Mouse (Mus musculus) forebrain, embryonic 13.5 days (tissue): ENCODE measurements around the gene Nell2. TPM values are rescaled to one million over a fixed set of nuclear protein-coding genes. Genes with fewer than 3 reads are reported as not detected.

Source experiments
- ATAC-seq: fragments of 200-750 bp; cut with Nextera tagmentation; 2 replicates; pipeline ENCODE4 v1.8.0; 2017
- H3K27ac ChIP-seq: fragments of 300-500 bp; sonication (generic); 2 replicates; pipeline ENCODE4 v1.5.1; 2015; ENCODE audit warnings: inconsistent platforms, mild to moderate bottlenecking, moderate library complexity
- H3K27me3 ChIP-seq: fragments of 300-500 bp; sonication (generic); 2 replicates; pipeline ENCODE4 v1.6.1; 2015; ENCODE audit warnings: mild to moderate bottlenecking, inconsistent platforms
- H3K36me3 ChIP-seq: fragments of 300-500 bp; sonication (generic); 2 replicates; pipeline ENCODE4 v1.6.1; 2015; ENCODE audit warnings: mild to moderate bottlenecking, inconsistent platforms; ENCODE audit not compliant: poor library complexity, severe bottlenecking
- H3K4me1 ChIP-seq: fragments of 300-500 bp; sonication (generic); 2 replicates; pipeline ENCODE4 v1.6.1; 2015; ENCODE audit warnings: inconsistent platforms
- H3K4me2 ChIP-seq: fragments of 300-500 bp; sonication (generic); 2 replicates; pipeline ENCODE4 v1.6.1; 2015; ENCODE audit warnings: inconsistent platforms, mild to moderate bottlenecking, moderate library complexity
- H3K4me3 ChIP-seq: fragments of 300-500 bp; sonication (generic); 2 replicates; pipeline ENCODE4 v1.5.1; 2015; ENCODE audit warnings: mild to moderate bottlenecking, inconsistent platforms
- H3K9ac ChIP-seq: fragments of 300-500 bp; sonication (generic); 2 replicates; pipeline ENCODE4 v1.6.1; 2015; ENCODE audit warnings: mild to moderate bottlenecking, inconsistent platforms
- H3K9me3 ChIP-seq: fragments of 300-500 bp; sonication (generic); replicated peaks from 2 replicates; pipeline ENCODE4 v1.6.1; 2016; ENCODE audit warnings: inconsistent platforms
- WGBS: fragments of 180-500 bp; shearing (Covaris S2); methylation state at CpG from one replicate; pipeline ENCODE4 v1.1.7; 2015; 5-methylcytosine and 5-hydroxymethylcytosine counted together
- polyA plus RNA-seq: library from polyadenylated mRNA; unstranded; fragments of >200 nt; fragmentation: Nextera tagmentation; extraction: Ambion mirVana; gene quantifications from 2 replicates; pipeline ENCODE4 v1.2.1, GENCODE M21; 2015

Gene Nell2
- polyA plus RNA-seq, 1 experiment from 2014 or later, result 124 TPM

DNA sequence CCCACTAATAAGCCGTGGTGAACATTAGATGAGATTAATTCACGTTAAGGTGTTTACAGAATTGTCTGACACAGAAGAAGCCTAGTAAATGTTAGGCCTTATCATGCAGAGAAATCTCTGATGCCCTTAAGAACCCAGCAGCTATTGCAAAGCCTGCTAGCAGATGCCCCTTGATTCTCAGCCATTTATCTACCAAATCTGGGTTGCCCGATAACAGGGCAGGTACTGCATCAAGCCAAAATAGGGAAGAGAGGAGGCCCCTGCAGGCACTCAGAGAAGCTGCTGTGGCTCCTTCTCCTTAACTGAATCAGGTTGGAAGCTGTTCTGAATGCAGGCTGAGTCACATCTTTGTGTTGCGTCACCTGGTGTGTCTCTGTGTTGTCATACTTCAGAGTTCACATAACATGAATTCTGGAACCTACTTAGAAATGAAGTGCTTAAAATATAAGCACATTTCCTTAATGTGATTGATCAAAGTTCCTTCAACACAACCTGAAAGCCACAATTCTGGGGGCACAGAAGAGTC lies 68.3 kb downstream of the Nell2 start:
- H3K4me1 ChIP-seq, result no peaks in the 10 kb centered on the region
- no peak for ATAC-seq
- H3K9ac ChIP-seq, result no peak overlapping the region
- 86% methylated on average over 4 of the region's 4 CpGs for WGBS
- H3K27ac ChIP-seq, result no peak overlapping the region
- H3K4me3 ChIP-seq, result no peak overlapping the region
- no peaks in the 10 kb centered on the region for H3K27me3 ChIP-seq
- no peak overlapping the region for H3K4me2 ChIP-seq
- H3K9me3 ChIP-seq, result no peaks in the 10 kb centered on the region
- no peaks in the 10 kb centered on the region for H3K36me3 ChIP-seq

DNA sequence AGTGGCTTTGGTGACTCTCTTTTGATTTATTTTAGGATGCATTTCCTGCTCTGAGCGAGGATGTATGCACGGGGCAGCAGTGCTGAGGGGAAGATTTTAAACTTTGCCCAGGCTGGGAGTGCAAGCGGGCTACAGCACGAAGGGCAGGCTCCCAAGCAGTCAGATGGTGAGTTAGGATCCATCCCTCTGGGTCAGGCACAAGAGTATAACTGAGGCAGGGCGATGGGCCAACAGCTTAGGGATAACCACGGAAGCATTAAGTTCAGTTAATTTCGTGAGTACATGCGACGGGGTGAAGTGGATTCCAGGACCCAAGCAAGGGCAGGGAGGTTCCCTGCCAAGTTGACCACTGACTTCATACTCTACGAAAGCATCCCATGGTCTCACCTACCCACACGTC lies 83.8 kb downstream of the Nell2 start:
- H3K36me3 ChIP-seq, result no peaks in the 10 kb centered on the region
- no peak for ATAC-seq
- no peak overlapping the region for H3K4me3 ChIP-seq
- H3K27me3 ChIP-seq, result no peaks in the 10 kb centered on the region
- H3K9me3 ChIP-seq, result no peaks in the 10 kb centered on the region
- WGBS, result 87% methylated on average over 11 of the region's 11 CpGs
- no peak overlapping the region for H3K4me2 ChIP-seq
- H3K9ac ChIP-seq, result no peak overlapping the region
- no peak overlapping the region for H3K27ac ChIP-seq
- no peaks in the 10 kb centered on the region for H3K4me1 ChIP-seq

DNA sequence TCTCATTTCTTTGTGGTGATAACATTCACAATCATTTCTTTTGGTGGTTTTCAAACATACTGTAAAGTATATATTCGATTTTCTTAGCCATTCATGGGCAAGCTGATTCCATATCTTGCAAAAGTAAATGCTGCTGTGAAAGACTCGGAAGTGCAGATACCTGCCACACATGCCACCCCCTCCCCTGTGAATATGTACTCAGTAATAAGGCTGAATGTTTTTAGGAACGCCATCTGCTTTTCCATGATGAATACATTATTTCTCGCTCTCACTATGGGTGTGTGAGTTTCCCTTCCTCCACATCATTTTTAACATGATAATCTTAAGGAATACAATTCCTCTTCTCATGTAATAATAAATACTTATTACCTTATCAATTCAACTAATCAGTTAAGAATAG lies 90.6 kb downstream of the Nell2 start:
- 90% methylated on average over 4 of the region's 4 CpGs for WGBS
- no peak for ATAC-seq
- Histone ChIP-seq H3K27me3 (no peaks in the 10 kb centered on the region), H3K27ac (no peak overlapping the region), H3K9ac (no peak overlapping the region), H3K36me3 (peaks cover 21% of the 10 kb centered on the region; the same call in 1 of the 2 replicates), H3K4me3 (no peak overlapping the region), H3K4me2 (no peak overlapping the region), H3K4me1 (no peaks in the 10 kb centered on the region), H3K9me3 (no peaks in the 10 kb centered on the region)

DNA sequence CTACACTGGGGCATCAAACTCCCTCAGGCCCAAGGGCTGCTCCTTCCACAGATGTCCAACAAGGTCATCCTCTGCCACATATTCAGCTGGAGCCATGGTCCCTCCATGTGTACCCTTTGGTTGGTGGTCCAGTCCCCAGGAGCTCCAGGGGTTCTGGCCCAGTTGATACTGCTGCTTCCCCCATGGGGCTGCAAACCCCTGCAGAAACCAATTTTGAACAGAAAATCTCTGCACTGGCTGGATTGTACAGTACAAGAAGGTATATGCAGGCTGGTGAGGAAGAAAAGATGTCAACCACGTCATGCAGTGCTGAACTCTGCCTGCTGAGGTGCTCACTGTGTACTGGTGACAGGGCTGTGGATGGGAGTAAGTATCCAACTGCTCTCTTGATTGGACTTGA lies 92.1 kb downstream of the Nell2 start:
- H3K4me1 ChIP-seq, result peaks cover 3% of the 10 kb centered on the region; the same call in 1 of the 2 replicates
- no peak overlapping the region for H3K27ac ChIP-seq
- no peaks in the 10 kb centered on the region for H3K9me3 ChIP-seq
- H3K27me3 ChIP-seq, result no peaks in the 10 kb centered on the region
- H3K4me2 ChIP-seq, result no peak overlapping the region
- H3K36me3 ChIP-seq, result peaks cover 28% of the 10 kb centered on the region; the same call in 1 of the 2 replicates
- ATAC-seq, result no peak
- WGBS, result 76% methylated on average over 1 of the region's 1 CpGs
- H3K9ac ChIP-seq, result no peak overlapping the region
- no peak overlapping the region for H3K4me3 ChIP-seq

DNA sequence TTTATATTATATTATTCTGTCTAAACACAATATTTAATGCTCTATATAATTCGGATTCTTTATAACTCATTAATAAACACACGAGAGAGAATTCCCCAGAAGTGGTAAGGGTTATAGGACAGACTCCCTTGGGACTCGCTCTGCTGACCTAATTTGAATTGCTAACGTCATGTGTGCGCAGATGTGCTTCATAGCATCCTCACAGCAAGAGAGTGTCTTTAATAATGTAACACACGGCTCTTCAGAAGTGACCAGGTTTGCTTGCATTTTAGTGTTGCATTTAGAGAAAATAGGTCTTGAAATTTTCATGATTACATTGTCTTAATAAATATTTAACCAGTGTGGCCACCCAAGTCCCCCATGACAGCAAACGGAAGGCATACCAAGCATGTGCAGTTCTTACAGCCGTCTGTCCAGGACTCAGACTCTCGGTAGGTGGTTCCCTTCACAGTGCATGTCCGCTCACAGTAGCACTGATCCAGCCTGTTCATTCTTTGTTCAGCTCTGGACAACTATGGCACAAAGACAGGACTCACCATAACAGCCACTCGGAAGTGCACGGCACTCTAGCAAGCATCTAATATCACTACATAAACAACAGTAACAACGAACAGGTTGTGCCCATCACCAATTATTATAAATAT lies 97.1 kb downstream of the Nell2 start:
- no peak overlapping the region for H3K9ac ChIP-seq
- peaks cover 33% of the 10 kb centered on the region; the same call in 1 of the 2 replicates for H3K36me3 ChIP-seq
- H3K27ac ChIP-seq, result peak overlapping the region; percentile 10; the same call in 1 of the 2 replicates
- H3K4me3 ChIP-seq, result no peak overlapping the region
- no peaks in the 10 kb centered on the region for H3K27me3 ChIP-seq
- H3K4me1 ChIP-seq, result peaks cover 24% of the 10 kb centered on the region
- no peaks in the 10 kb centered on the region for H3K9me3 ChIP-seq
- no peak overlapping the region for H3K4me2 ChIP-seq
- ATAC-seq, result no peak
- WGBS, result 55% methylated on average over 13 of the region's 13 CpGs

DNA sequence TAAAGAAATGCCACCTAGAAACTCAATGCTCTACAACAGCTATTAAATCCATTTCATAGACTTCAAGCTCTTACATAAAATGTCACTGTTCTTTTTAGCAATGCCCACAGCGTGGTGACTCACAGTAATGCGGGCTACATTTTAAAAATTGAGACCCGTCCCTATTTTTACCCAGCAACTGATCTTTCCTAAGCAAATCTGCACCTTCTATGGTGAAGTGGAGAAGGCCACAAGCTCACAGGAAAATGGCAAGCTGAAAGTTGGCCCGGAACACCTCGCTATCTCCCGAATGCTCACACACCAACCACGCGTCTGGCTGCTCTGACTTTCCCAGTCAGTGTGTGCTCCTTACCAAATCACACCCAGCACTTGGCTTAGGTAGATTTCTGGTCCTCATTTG lies 98.4 kb downstream of the Nell2 start:
- H3K27ac ChIP-seq, result no peak overlapping the region
- no peak overlapping the region for H3K4me3 ChIP-seq
- ATAC-seq, result no peak
- H3K4me1 ChIP-seq, result peaks cover 24% of the 10 kb centered on the region
- H3K9me3 ChIP-seq, result no peaks in the 10 kb centered on the region
- 94% methylated on average over 8 of the region's 8 CpGs for WGBS
- H3K9ac ChIP-seq, result no peak overlapping the region
- H3K36me3 ChIP-seq, result peaks cover 37% of the 10 kb centered on the region
- no peaks in the 10 kb centered on the region for H3K27me3 ChIP-seq
- H3K4me2 ChIP-seq, result no peak overlapping the region

DNA sequence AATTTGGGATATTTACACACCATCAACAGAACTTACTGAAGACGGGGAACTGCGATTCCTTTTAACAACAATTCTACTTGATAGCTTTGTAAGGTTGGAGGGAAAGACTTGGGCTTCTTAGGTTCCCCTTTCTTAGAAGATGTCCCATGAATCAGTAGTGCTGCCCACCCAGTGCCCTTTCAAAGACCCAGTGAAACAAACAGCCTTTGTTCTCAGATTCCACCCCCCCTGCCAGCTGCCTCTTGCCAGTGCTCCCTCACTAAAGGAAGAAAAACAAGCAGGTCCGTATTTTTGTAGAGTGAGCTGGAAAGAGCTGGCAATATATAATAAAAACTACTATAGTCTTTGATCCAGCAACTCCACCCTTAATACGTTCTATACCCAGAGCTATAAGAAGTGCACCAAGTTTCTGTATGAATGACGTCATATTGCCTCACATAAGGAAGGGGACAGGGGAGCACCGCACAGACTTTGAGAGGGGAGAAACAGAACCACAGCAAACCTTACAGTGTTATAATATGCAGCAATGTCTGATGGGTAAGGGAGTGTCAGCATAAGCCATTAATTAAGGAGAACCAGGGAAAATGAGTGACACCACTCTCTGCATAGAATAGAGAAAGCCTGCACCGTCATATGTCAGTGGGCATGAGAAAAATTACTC lies 100.2 kb downstream of the Nell2 start:
- H3K4me2 ChIP-seq, result peak overlapping the region; percentile 22
- no peak overlapping the region for H3K9ac ChIP-seq
- no peaks in the 10 kb centered on the region for H3K27me3 ChIP-seq
- H3K9me3 ChIP-seq, result no peaks in the 10 kb centered on the region
- peak; percentile 80 for ATAC-seq
- 11% methylated on average over 7 of the region's 7 CpGs for WGBS
- peaks cover 37% of the 10 kb centered on the region for H3K4me1 ChIP-seq
- peaks cover 24% of the 10 kb centered on the region; the same call in 1 of the 2 replicates for H3K36me3 ChIP-seq
- no peak overlapping the region for H3K4me3 ChIP-seq
- peak overlapping the region; percentile 76 for H3K27ac ChIP-seq

DNA sequence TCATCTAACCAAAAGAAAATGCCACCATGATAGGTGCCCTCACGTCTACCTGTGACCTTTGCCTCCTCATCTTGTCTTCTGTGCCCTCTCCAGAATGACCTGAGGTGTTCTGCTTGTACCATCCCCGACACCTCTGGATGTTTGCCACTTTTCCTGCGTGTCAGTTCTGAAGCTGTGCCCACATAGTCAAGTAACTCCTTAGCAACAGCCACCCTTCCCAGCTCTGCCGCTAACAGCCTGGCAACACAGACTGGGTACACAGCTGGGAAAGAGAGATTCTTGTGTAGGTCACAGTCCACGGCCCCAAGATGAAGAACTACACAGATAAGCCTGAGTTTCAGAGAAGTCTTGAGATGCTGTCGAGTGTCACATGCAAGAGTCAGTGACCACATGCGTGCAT lies 103.3 kb downstream of the Nell2 start:
- Histone ChIP-seq H3K4me2 (no peak overlapping the region), H3K27ac (no peak overlapping the region), H3K27me3 (peaks cover 4% of the 10 kb centered on the region), H3K9me3 (no peaks in the 10 kb centered on the region), H3K4me3 (no peak overlapping the region), H3K36me3 (peaks cover 18% of the 10 kb centered on the region), H3K4me1 (peaks cover 41% of the 10 kb centered on the region), H3K9ac (no peak overlapping the region)
- WGBS, result 82% methylated on average over 7 of the region's 7 CpGs
- no peak for ATAC-seq

DNA sequence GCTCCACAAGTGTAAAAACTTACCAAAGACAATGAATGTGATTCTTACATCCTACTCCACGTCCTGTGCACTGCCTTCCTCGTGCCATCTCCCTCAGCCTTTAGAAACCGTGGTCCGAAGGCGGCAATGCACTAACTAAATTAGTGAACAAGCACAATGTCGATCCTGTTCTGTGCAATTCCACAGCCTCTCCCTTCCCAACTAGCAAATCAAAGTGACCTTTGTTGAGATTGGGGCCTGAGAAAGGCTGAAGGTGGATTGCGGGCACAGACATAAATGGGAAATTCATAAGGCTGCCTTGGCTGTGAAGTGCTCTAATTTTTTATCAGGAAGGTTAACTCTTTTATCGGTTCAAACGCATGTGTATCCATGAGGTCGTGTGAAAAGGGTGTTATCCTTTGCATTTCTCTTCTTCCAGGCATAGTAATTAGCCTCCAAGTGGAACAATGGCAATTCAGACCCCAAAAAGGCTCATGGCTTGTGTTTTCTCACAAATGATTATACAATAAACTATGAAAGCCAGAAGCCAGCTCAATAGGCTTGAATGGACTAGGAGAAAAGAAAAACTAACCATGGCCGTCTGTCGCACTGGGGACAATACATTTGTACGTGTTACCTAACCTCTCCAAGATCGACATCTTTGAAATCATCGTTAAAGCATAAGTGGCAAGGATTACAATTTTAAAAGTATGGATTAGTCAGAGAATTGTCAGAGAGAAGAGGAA lies 106.0 kb downstream of the Nell2 start:
- ATAC-seq, result peak; percentile 50; the same call in 1 of the 2 replicates
- 12% methylated on average over 15 of the region's 15 CpGs for WGBS
- peaks cover 5% of the 10 kb centered on the region for H3K27me3 ChIP-seq
- H3K4me3 ChIP-seq, result no peak overlapping the region
- H3K4me2 ChIP-seq, result no peak overlapping the region
- H3K9me3 ChIP-seq, result no peaks in the 10 kb centered on the region
- peaks cover 37% of the 10 kb centered on the region for H3K4me1 ChIP-seq
- H3K36me3 ChIP-seq, result peaks cover 19% of the 10 kb centered on the region
- H3K9ac ChIP-seq, result no peak overlapping the region
- no peak overlapping the region; the same call in 1 of the 2 replicates for H3K27ac ChIP-seq

DNA sequence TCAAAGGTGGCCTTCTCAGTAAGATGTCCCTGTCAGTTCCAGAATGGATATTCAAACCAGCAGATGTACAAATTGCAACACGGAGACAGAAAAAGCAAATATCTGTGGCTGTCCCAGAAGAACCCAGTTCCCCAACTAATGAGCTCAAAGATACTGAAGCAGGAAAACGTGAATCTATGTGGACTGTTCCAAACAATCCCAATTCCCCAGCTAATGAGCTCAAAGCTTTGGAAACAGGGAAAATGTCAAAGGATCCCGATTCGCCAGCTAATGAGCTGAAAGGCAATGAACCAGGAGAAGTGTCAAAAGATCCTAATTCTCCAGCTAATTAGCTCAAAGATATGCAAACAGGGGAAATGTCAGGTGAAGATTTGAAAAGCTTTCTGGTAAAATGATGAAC lies 109.7 kb downstream of the Nell2 start:
- H3K27me3 ChIP-seq, result peaks cover 5% of the 10 kb centered on the region
- 26% methylated on average over 4 of the region's 4 CpGs for WGBS
- peaks cover 24% of the 10 kb centered on the region for H3K36me3 ChIP-seq
- no peaks in the 10 kb centered on the region for H3K9me3 ChIP-seq
- peaks cover 27% of the 10 kb centered on the region for H3K4me1 ChIP-seq
- H3K9ac ChIP-seq, result no peak overlapping the region
- H3K4me3 ChIP-seq, result no peak overlapping the region
- H3K27ac ChIP-seq, result no peak overlapping the region
- ATAC-seq, result no peak
- H3K4me2 ChIP-seq, result no peak overlapping the region

DNA sequence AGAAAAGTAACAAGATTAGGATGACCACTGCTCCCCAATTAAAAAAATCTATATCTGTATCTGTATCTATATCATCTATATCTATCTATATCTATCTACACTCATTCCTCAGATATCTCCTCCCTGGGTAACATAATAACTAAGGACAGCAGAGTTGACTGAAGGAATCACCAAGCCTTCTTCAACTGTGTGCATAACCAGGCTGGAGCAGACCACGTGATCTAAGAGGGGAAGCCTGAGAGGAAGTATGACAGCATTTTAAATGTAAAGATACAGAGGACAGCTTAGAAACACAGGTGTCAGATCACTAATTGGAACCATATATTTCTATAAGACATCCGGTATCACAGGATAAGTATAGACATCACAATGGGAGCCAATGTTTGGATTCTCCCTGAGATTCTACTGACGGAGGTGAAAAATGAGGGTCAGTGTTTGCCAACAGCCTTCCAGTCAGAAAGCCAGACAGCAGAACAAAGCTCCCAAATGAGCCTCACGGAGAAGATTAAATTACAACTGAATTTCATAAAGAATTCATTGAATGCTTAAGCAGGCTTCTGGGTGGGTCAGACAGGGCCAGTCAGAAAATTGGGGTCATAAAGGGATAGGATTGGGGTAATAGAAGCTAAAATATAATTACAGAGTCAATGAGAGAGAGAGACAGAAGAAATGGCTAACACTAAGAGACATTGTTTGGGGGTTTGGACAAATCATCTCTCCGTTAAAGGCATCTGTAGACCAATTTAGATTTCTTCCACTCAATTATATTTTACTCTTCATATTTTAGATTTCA lies 116.2 kb downstream of the Nell2 start:
- H3K36me3 ChIP-seq, result peaks cover 14% of the 10 kb centered on the region
- no peak overlapping the region for H3K9ac ChIP-seq
- no peak overlapping the region for H3K4me2 ChIP-seq
- no peaks in the 10 kb centered on the region for H3K27me3 ChIP-seq
- 61% methylated on average over 5 of the region's 5 CpGs for WGBS
- no peak overlapping the region for H3K4me3 ChIP-seq
- no peak for ATAC-seq
- H3K4me1 ChIP-seq, result no peaks in the 10 kb centered on the region
- H3K9me3 ChIP-seq, result no peaks in the 10 kb centered on the region
- H3K27ac ChIP-seq, result no peak overlapping the region
